Mouse (Mus musculus): ENCODE data around the gene Dpp3.

DNA sequence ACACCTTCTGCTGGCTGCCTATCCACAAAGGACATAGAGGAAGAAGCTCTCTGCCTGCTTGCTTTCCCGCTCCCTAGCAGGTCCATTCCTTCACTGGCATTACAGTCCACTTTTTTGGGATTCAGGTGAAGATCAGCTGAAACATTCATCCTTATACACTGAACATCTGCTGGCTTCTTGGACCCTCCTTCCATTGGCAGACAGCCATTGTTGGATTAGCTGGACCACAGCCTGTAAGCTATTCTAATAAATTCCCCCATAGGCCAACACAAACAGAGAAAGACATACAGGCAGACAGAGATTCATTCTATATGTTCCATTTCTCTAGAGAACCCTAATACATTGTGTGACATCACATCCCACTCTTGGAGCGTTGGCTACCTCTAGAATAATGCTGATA lies 8.8 kb upstream of the Dpp3 start:
- TF ChIP-seq POLR2A (IDR thresholded peaks at IDR 0.05; ENCODE audit: low read depth, low read length) (no peak), CTCF (IDR thresholded peaks at IDR 0.05; ENCODE audit: extremely low read depth, insufficient read depth, insufficient read length, insufficient replicate concordance) (no peak)

Measured in spleen, adult 2 months (tissue).